Mouse (Mus musculus): ENCODE data around the gene Kcnj3. TPM values are rescaled to one million over a fixed set of nuclear protein-coding genes. Genes with fewer than 3 reads are reported as not detected.

Kcnj3 gene
- 0.25 and 0.52 TPM in 2 replicates for polyA plus RNA-seq (2016; fragmentation: Nextera tagmentation; extraction: Ambion mirVana)

DNA sequence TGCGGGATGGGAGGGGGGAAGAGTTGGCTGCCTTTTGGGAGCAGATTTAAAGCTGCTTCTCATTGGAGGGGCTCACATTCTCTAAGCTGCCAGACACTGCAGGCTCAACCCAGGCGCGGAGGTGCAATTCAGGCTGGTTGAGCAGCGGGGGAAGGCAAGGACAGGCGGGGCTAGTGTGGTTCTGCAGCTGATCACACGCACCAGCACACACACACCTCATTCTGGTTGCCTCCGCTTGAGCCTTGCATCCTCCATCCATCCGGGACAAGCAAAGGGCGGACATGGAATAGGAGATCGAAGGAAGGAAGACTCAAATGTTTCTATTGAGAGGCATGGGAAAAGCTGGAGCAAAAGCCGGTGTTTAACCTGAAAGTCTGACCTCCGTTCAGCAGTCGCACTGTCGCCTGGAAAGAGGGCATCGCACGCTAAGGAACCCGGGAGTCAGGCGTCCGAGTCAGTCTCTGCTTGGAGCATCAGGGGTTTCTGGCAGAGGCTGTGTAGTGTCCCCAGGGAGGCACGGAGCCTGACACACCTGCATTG is at the start of gene Kcnj3:
Gene Kcnj3, plus strand, starts transcription at position 250 of the 540 bp plus-strand sequence.
- under 1% methylated on average over 20 of the region's 20 CpGs for WGBS
- Histone ChIP-seq H3K4me1 (replicated peaks) (peaks cover 19% of the 10 kb centered on the region), H3K4me3 (replicated peaks) (peak within 1 kb of the TSS; percentile 47), H3K9me3 (no peaks in the 10 kb centered on the region), H3K36me3 (no peaks in the 10 kb centered on the region), H3K4me2 (peak within 1 kb of the TSS; percentile 78), H3K9ac (replicated peaks) (peak within 1 kb of the TSS; percentile 13), H3K27ac (no peak within 1 kb of the TSS), H3K27me3 (peaks cover 46% of the 10 kb centered on the region)
- ATAC-seq (ENCODE audit: insufficient number of reproducible peaks, insufficient read depth, low FRiP score, low TSS enrichment, low read depth), result peak; percentile 79; the same call in 1 of the 2 replicates

DNA sequence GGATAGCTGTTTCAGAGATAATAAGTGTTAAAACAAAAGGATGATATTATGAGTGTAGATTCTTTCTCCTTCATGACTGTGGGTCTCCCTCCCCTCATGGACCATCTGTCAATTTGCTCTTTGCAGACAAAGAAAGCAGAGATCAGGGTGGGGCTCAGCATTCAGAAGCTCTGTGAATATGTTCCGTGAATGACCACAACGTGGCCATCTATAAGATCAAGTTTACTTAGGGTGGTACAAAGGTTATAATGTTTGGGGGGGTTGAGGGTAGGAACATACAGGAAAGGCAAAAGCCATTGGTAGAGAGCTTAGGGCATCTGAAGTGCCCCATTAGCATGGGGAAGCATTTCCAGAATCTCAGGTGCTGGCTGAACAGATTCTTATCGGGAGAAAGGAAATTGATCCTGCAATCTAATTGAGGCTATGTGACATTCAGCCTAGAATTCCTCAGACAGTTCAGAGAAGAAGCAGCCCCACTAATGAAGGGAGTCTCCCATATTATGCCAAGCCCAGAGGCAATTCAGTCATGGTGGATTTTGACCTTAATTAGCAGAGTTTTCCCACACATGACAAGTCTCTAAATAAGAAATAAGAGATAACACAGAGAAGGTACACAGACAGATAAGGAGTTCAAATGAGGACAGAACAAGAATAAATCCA is 45.3 kb upstream of the Kcnj3 start:
- H3K9ac ChIP-seq (replicated peaks), result no peak overlapping the region
- H3K27ac ChIP-seq, result no peak overlapping the region
- no peak for ATAC-seq (ENCODE audit: insufficient number of reproducible peaks, insufficient read depth, low FRiP score, low TSS enrichment, low read depth)
- no peaks in the 10 kb centered on the region for H3K36me3 ChIP-seq
- H3K4me2 ChIP-seq, result no peak overlapping the region
- 86% methylated on average over 3 of the region's 3 CpGs for WGBS
- H3K27me3 ChIP-seq, result no peaks in the 10 kb centered on the region
- no peak overlapping the region for H3K4me3 ChIP-seq (replicated peaks)
- no peaks in the 10 kb centered on the region for H3K4me1 ChIP-seq (replicated peaks)
- no peaks in the 10 kb centered on the region for H3K9me3 ChIP-seq

DNA sequence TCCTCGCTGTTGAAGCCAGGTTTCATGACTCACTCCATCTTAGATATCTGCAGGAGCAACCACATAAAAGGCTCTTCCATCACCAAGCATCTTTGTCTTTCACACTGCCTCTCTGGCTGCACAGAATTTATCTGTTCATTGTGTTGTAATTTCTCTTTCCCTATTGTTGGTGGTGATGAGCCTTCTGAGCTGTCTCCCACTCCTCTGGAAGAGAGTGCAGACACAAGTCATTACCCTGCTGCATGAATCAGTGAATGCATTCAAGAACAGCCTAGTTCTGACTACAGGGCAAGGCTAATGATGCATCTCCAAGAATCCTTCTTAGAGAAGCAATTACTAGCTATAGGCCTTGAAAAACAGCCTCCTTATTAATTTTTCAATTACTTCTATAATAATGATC is 30.5 kb upstream of the Kcnj3 start:
- Histone ChIP-seq H3K36me3 (no peaks in the 10 kb centered on the region), H3K9ac (replicated peaks) (no peak overlapping the region), H3K27me3 (no peaks in the 10 kb centered on the region), H3K9me3 (no peaks in the 10 kb centered on the region), H3K4me1 (replicated peaks) (no peaks in the 10 kb centered on the region), H3K27ac (no peak overlapping the region), H3K4me3 (replicated peaks) (no peak overlapping the region), H3K4me2 (no peak overlapping the region)
- WGBS, result 78% methylated on average over 1 of the region's 1 CpGs
- ATAC-seq (ENCODE audit: insufficient number of reproducible peaks, insufficient read depth, low FRiP score, low TSS enrichment, low read depth), result no peak

DNA sequence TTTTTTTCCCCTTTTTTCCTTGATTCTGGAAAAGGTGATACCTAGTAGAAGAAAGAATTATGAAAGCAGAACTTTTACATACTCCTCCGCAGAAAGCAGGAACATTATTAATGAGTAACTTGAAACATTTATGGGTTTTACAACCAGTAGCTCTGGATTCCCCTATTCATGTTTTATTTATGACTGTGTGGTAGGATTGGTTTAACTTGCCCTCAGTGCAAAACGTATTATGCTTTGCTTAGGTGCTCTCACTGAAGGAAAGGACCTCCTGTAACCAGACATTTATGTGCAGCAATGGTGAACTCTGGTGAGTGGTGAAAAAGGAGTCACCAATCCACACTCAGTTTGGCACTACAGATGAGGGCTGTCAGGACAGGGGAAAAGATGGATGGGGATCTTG is 8.1 kb upstream of the Kcnj3 start:
- no peak overlapping the region for H3K4me2 ChIP-seq
- no peak overlapping the region for H3K27ac ChIP-seq
- no peak overlapping the region for H3K4me3 ChIP-seq (replicated peaks)
- H3K27me3 ChIP-seq, result no peaks in the 10 kb centered on the region; the same call in 1 of the 2 replicates
- H3K36me3 ChIP-seq, result no peaks in the 10 kb centered on the region
- H3K4me1 ChIP-seq (replicated peaks), result no peaks in the 10 kb centered on the region
- no peak for ATAC-seq (ENCODE audit: insufficient number of reproducible peaks, insufficient read depth, low FRiP score, low TSS enrichment, low read depth)
- no peaks in the 10 kb centered on the region for H3K9me3 ChIP-seq
- no peak overlapping the region for H3K9ac ChIP-seq (replicated peaks)
- 15% methylated on average over 2 of the region's 2 CpGs for WGBS

DNA sequence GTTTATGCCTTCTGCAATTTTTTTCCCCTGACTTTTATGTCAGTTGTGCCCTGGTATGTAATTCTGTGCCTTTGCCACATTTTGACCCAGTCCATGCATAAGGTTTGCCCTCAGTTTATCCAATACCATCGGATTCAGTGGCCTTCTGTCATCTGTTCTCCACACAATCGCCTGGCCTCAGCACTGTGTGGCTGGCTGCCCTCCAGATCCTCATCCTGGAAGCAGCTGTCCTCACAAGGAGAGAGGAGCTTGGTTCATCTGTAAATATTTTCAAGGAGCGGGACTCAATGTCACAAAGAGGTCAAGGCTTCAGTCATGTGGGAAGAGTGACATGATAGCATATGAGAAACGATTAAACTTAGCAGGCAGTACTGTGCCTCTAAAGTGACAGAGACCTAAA is 3.7 kb upstream of the Kcnj3 start:
- peaks cover 11% of the 10 kb centered on the region for H3K4me1 ChIP-seq (replicated peaks)
- H3K4me2 ChIP-seq, result no peak overlapping the region
- no peaks in the 10 kb centered on the region for H3K36me3 ChIP-seq
- 83% methylated on average over 4 of the region's 4 CpGs for WGBS
- no peaks in the 10 kb centered on the region for H3K9me3 ChIP-seq
- H3K9ac ChIP-seq (replicated peaks), result no peak overlapping the region
- H3K4me3 ChIP-seq (replicated peaks), result no peak overlapping the region
- H3K27me3 ChIP-seq, result peaks cover 28% of the 10 kb centered on the region
- no peak for ATAC-seq (ENCODE audit: insufficient number of reproducible peaks, insufficient read depth, low FRiP score, low TSS enrichment, low read depth)
- H3K27ac ChIP-seq, result no peak overlapping the region

DNA sequence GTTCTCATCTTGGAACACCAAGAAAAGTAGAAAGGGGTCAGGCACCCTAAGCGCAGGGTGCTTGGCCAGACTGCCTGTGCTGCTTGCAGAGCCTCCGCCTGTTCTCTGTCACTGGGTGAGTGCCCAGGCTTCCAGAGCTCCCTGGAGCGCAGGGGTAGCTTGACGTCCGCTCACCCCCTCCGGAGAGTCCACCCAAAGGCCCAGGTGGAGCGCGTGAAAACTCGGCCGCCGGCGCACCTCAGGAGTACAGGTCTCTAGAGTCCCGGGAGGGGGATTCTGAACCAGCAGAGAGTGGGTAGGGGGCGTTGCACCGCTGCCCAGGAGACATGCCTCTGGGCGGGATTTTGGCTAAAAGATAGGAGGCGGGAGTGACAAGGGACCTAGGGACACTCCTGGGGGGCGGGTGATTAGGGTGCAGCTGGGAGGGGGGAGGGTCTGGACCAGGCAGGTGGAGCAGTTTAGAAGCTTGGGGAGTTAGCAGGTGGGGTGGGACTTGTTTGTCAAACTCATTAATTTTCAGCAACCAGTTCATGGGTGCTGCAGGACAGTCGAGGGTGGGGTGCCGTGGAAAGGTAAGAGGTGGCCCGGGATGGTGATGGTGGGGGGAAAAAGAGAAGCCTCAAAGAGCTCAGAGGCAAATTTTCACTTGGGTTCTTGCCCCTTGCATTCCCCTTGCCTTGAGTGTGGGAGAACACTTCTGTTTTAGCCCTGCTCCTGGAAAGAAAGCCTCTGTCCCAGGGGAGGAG is 664 bp downstream of the Kcnj3 start:
- Histone ChIP-seq H3K4me3 (replicated peaks) (peak overlapping the region; percentile 47), H3K9me3 (no peaks in the 10 kb centered on the region), H3K27me3 (peaks cover 46% of the 10 kb centered on the region), H3K4me1 (replicated peaks) (peaks cover 19% of the 10 kb centered on the region), H3K36me3 (no peaks in the 10 kb centered on the region), H3K9ac (replicated peaks) (peak overlapping the region; percentile 18), H3K4me2 (peak overlapping the region; percentile 78), H3K27ac (no peak overlapping the region)
- peak; percentile 22; the same call in 1 of the 2 replicates for ATAC-seq (ENCODE audit: insufficient number of reproducible peaks, insufficient read depth, low FRiP score, low TSS enrichment, low read depth)
- 1% methylated on average over 21 of the region's 21 CpGs for WGBS

DNA sequence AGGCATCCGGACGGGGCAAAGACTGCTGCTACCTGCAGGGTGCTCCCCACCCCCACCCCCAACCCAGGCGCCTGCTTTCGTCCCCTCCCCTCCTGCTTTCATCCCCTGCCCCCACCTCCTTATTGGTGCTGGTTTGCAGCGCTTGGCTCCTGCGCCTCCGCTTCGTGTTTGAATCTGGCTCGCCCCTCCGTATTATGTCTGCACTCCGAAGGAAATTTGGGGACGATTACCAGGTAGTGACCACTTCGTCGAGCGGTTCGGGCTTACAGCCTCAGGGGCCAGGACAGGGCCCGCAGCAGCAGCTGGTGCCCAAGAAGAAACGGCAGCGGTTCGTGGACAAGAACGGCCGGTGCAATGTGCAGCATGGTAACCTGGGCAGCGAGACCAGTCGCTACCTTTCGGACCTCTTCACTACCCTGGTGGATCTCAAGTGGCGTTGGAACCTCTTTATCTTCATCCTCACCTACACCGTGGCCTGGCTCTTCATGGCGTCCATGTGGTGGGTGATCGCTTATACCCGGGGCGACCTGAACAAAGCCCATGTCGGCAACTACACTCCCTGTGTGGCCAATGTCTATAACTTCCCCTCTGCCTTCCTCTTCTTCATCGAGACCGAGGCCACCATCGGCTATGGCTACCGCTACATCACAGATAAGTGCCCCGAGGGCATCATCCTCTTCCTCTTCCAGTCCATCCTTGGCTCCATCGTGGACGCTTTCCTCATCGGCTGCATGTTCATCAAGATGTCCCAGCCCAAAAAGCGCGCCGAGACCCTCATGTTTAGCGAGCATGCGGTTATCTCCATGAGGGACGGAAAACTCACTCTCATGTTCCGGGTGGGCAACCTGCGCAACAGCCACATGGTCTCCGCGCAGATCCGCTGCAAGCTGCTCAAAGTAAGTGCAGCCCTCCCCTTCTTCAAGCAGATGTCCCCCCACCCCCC is 1.5 kb downstream of the Kcnj3 start:
- H3K4me3 ChIP-seq (replicated peaks), result peak overlapping the region; percentile 47
- H3K4me2 ChIP-seq, result peak overlapping the region; percentile 78
- WGBS, result 1% methylated on average over 51 of the region's 51 CpGs
- H3K36me3 ChIP-seq, result no peaks in the 10 kb centered on the region
- no peak for ATAC-seq (ENCODE audit: insufficient number of reproducible peaks, insufficient read depth, low FRiP score, low TSS enrichment, low read depth)
- no peak overlapping the region for H3K27ac ChIP-seq
- H3K9ac ChIP-seq (replicated peaks), result peak overlapping the region; percentile 18; the same call in 1 of the 2 replicates
- H3K9me3 ChIP-seq, result no peaks in the 10 kb centered on the region
- H3K27me3 ChIP-seq, result peaks cover 46% of the 10 kb centered on the region
- peaks cover 19% of the 10 kb centered on the region for H3K4me1 ChIP-seq (replicated peaks)

DNA sequence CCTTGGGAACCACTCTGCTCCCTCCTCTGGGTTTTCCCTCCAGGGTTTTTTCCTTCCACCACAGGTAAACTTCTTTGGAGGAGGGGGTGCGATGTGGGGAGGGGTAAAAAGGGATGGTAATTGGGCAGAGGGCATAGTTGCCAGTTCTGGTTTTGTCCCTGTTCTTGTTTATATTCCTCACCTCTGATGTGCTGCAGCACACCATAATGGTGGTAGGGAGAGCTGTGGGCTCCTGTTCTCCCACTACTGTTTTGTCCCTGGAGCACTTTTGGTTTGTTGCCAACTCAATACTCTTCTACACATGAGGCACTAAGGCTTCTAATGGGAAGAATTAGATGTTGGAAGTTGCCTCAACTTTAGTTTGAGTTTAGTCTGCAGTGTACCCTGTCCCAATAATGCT is 2.2 kb downstream of the Kcnj3 start:
- no peak overlapping the region for H3K9ac ChIP-seq (replicated peaks)
- ATAC-seq (ENCODE audit: insufficient number of reproducible peaks, insufficient read depth, low FRiP score, low TSS enrichment, low read depth), result no peak
- 17% methylated on average over 1 of the region's 1 CpGs for WGBS
- H3K36me3 ChIP-seq, result no peaks in the 10 kb centered on the region
- peaks cover 46% of the 10 kb centered on the region for H3K27me3 ChIP-seq
- peaks cover 19% of the 10 kb centered on the region for H3K4me1 ChIP-seq (replicated peaks)
- H3K4me3 ChIP-seq (replicated peaks), result peak overlapping the region; percentile 47
- no peak overlapping the region for H3K27ac ChIP-seq
- H3K9me3 ChIP-seq, result no peaks in the 10 kb centered on the region
- peak overlapping the region; percentile 78 for H3K4me2 ChIP-seq

DNA sequence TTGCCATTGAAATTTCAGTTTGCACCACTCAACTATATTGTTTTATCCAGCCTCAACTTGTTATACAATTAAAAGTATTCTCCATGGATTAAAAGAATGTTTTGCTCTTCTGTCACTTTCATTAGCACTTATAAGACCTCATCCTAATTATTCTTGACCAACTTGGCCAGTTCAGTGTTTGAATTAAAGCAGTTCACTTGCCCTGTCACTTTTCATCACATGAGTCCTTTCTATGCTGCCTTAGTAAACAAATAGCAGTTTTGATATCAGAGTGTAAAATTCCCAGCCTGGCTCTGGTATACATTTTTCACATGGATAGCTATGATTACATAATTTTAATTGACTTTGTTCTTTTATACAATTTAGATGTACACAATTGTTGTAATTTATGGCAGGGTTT is 3.4 kb downstream of the Kcnj3 start:
- ATAC-seq (ENCODE audit: insufficient number of reproducible peaks, insufficient read depth, low FRiP score, low TSS enrichment, low read depth), result no peak
- Histone ChIP-seq H3K27ac (no peak overlapping the region), H3K36me3 (no peaks in the 10 kb centered on the region), H3K4me2 (no peak overlapping the region), H3K4me3 (replicated peaks) (no peak overlapping the region), H3K4me1 (replicated peaks) (peaks cover 19% of the 10 kb centered on the region), H3K27me3 (peaks cover 44% of the 10 kb centered on the region), H3K9me3 (no peaks in the 10 kb centered on the region), H3K9ac (replicated peaks) (no peak overlapping the region)

DNA sequence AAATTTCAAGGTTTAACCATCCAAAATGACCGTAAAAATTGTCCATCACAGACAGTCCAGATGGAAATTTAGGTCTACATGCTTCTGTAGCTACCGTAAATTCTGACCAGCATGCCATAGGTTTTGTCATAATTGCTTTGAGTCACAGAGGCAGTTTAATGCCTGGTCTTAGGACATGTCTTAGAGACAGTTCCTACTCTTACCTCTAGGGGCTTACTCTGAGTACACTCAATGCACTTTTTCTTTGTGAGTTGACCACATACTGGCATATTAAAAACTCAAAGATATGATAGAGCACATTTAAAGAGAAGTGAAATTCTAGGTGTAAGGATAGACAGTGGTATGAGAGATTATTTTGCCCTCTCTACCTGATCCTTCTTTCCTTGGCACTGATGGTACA is 6.2 kb downstream of the Kcnj3 start:
- Histone ChIP-seq H3K4me2 (no peak overlapping the region), H3K9me3 (no peaks in the 10 kb centered on the region), H3K4me3 (replicated peaks) (no peak overlapping the region), H3K36me3 (no peaks in the 10 kb centered on the region), H3K27me3 (peaks cover 18% of the 10 kb centered on the region), H3K4me1 (replicated peaks) (peaks cover 8% of the 10 kb centered on the region; the same call in 1 of the 2 replicates), H3K27ac (no peak overlapping the region), H3K9ac (replicated peaks) (no peak overlapping the region)
- no peak for ATAC-seq (ENCODE audit: insufficient number of reproducible peaks, insufficient read depth, low FRiP score, low TSS enrichment, low read depth)
- WGBS, result 82% methylated on average over 2 of the region's 2 CpGs

DNA sequence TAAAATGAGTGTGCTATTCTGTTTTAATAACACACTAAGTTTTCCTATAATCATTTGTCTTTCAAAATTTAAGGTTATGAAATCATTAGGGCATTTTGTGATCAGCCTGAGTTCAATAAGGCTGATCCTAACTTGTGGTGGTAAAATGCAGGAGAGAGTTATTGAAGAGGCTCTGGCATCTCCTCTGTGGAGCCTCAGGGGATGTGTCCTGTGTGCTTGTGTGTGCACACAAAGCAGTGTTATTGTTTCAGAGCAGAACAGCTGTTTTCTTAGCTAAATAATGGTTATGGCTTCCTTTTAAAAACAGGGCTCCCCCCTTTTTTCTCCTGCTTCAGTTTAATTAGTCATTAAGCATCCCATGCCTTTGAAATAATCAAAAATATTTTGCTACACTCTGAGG is 11.5 kb downstream of the Kcnj3 start:
- no peak overlapping the region for H3K4me3 ChIP-seq (replicated peaks)
- no peak for ATAC-seq (ENCODE audit: insufficient number of reproducible peaks, insufficient read depth, low FRiP score, low TSS enrichment, low read depth)

More for the DNA sequence above, 11.5 kb downstream of the Kcnj3 start:
- H3K36me3 ChIP-seq, result no peaks in the 10 kb centered on the region
- no peaks in the 10 kb centered on the region for H3K4me1 ChIP-seq (replicated peaks)
- no peaks in the 10 kb centered on the region for H3K27me3 ChIP-seq
- no peak overlapping the region for H3K9ac ChIP-seq (replicated peaks)
- H3K9me3 ChIP-seq, result no peaks in the 10 kb centered on the region
- H3K4me2 ChIP-seq, result no peak overlapping the region
- H3K27ac ChIP-seq, result no peak overlapping the region

All from limb, embryonic 12.5 days (tissue).